Mouse (Mus musculus) small intestine, adult 2 months (tissue): Measurements from ENCODE around the gene Phactr2. TPM values are rescaled to one million over a fixed set of nuclear protein-coding genes. Genes with fewer than 3 reads are reported as not detected.

ENCODE experiments used
- H3K27ac ChIP-seq: fragments of 200-500 bp; 2 replicates; pipeline ENCODE4 v1.5.1; 2012; ENCODE audit warnings: low read depth, low read length, control low read depth, inconsistent platforms; ENCODE audit not compliant: insufficient read depth
- H3K27me3 ChIP-seq: fragments of 200-500 bp; 2 replicates; pipeline ENCODE4 v1.6.1; 2012; ENCODE audit warnings: mild to moderate bottlenecking, moderate library complexity, low read length, inconsistent platforms; ENCODE audit not compliant: control insufficient read depth, insufficient read depth
- H3K36me3 ChIP-seq: fragments of 200-500 bp; 2 replicates; pipeline ENCODE4 v1.6.1; 2012; ENCODE audit warnings: mild to moderate bottlenecking, low read length, control low read depth, inconsistent platforms; ENCODE audit not compliant: control insufficient read depth, insufficient read depth
- H3K4me1 ChIP-seq: fragments of 200-500 bp; 2 replicates; pipeline ENCODE4 v1.6.1; 2012; ENCODE audit warnings: low read length, inconsistent platforms, mixed read lengths; ENCODE audit not compliant: control insufficient read depth, insufficient read depth, insufficient read length
- H3K4me3 ChIP-seq: fragments of 200-500 bp; 2 replicates; pipeline ENCODE4 v1.5.1; 2012; ENCODE audit warnings: low read depth, mild to moderate bottlenecking, control low read depth, inconsistent platforms, low read length, moderate library complexity
- CTCF ChIP-seq: fragments of 200-500 bp; IDR thresholded peaks from 2 replicates; pipeline ENCODE4 v1.5.1; 2012; ENCODE audit warnings: low read depth, mild to moderate bottlenecking, control low read depth, inconsistent platforms, low read length, moderate library complexity, mixed read lengths; ENCODE audit not compliant: insufficient replicate concordance, insufficient read length; ENCODE audit errors: extremely low read depth
- POLR2A ChIP-seq: fragments of 200-500 bp; IDR thresholded peaks from 2 replicates; pipeline ENCODE4 v1.6.1; 2012; ENCODE audit warnings: low read depth, mild to moderate bottlenecking, control low read depth, inconsistent platforms, low read length, moderate library complexity
- WGBS: fragments of 180-500 bp; shearing (Covaris S2); methylation state at CpG from one replicate; pipeline ENCODE4 v1.1.7; 2018; 5-methylcytosine and 5-hydroxymethylcytosine counted together
- polyA plus RNA-seq: library from polyadenylated mRNA; depleted of rRNA; stranded (reverse); fragments of >200 nt; gene quantifications from 2 replicates; pipeline ENCODE4 v1.2.3, GENCODE M21; 2012

Gene Phactr2
- polyA plus RNA-seq, 1 experiment: 4.5 TPM

GRCm38 (mm10) chr10:13433016-13433415 is 41.2 kb downstream of the Phactr2 start:
- Histone ChIP-seq H3K4me1 (0 out of 2 replicates have a peak, but pooled peaks cover 2% of the 10 kb centered on the region), H3K36me3 (no peaks in the 10 kb centered on the region), H3K27ac (no peak overlapping the region), H3K27me3 (no peaks in the 10 kb centered on the region), H3K4me3 (no peak overlapping the region)
- TF ChIP-seq CTCF: no peak
- TF ChIP-seq POLR2A: no peak
- whole genome bisulfite sequencing: 46% methylated on average over 7 of the region's 7 CpGs

- WGBS: 72% methylated on average over 8 of the region's 8 CpGs
- H3K27ac ChIP-seq: no peak overlapping the region
Measured at GRCm38 (mm10) chr10:13431641-13432540, 42.3 kb downstream of the Phactr2 start.

GRCm38 (mm10) chr10:13429766-13430165 is 44.4 kb downstream of the Phactr2 start:
- WGBS: 19% methylated on average over 5 of the region's 5 CpGs
- H3K4me1 ChIP-seq: no peaks in the 10 kb centered on the region
- TF ChIP-seq CTCF: peak; percentile 65; the same call in 1 of the 2 replicates
- TF ChIP-seq POLR2A: no peak
- H3K27ac ChIP-seq: no peak overlapping the region
- no peaks in the 10 kb centered on the region for H3K36me3 ChIP-seq
- H3K4me3 ChIP-seq: no peak overlapping the region
- no peaks in the 10 kb centered on the region for H3K27me3 ChIP-seq

More at GRCm38 (mm10) chr10:13431641-13432540, 42.3 kb downstream of the Phactr2 start:
- H3K27me3 ChIP-seq: no peaks in the 10 kb centered on the region
- no peaks in the 10 kb centered on the region for H3K4me1 ChIP-seq
- no peak overlapping the region for H3K4me3 ChIP-seq
- no peaks in the 10 kb centered on the region for H3K36me3 ChIP-seq
- TF ChIP-seq CTCF: no peak

- Histone ChIP-seq H3K36me3 (no peaks in the 10 kb centered on the region), H3K27ac (no peak overlapping the region), H3K27me3 (no peaks in the 10 kb centered on the region), H3K4me1 (no peaks in the 10 kb centered on the region), H3K4me3 (no peak overlapping the region)
- WGBS: 81% methylated on average over 13 of the region's 13 CpGs
- no peak for TF ChIP-seq CTCF
- no peak for TF ChIP-seq POLR2A
Measured at GRCm38 (mm10) chr10:13429240-13429639, 45.0 kb downstream of the Phactr2 start.

GRCm38 (mm10) chr10:13428536-13428935 is 45.7 kb downstream of the Phactr2 start:
- WGBS: 90% methylated on average over 7 of the region's 7 CpGs
- TF ChIP-seq POLR2A (no peak), CTCF (no peak)

GRCm38 (mm10) chr10:13427599-13427998 is 46.6 kb downstream of the Phactr2 start:
- H3K4me1 ChIP-seq: no peaks in the 10 kb centered on the region
- H3K4me3 ChIP-seq: no peak overlapping the region
- H3K27ac ChIP-seq: no peak overlapping the region
- TF ChIP-seq CTCF (no peak), POLR2A (no peak)
- WGBS: 46% methylated on average over 10 of the region's 10 CpGs
- H3K36me3 ChIP-seq: no peaks in the 10 kb centered on the region
- H3K27me3 ChIP-seq: no peaks in the 10 kb centered on the region

More at GRCm38 (mm10) chr10:13428536-13428935, 45.7 kb downstream of the Phactr2 start:
- Histone ChIP-seq H3K36me3 (no peaks in the 10 kb centered on the region), H3K4me3 (no peak overlapping the region), H3K27me3 (no peaks in the 10 kb centered on the region), H3K4me1 (no peaks in the 10 kb centered on the region), H3K27ac (no peak overlapping the region)

- Histone ChIP-seq H3K27ac (no peak overlapping the region), H3K4me3 (no peak overlapping the region), H3K36me3 (no peaks in the 10 kb centered on the region), H3K27me3 (no peaks in the 10 kb centered on the region), H3K4me1 (no peaks in the 10 kb centered on the region)
- TF ChIP-seq POLR2A: no peak
- no peak for TF ChIP-seq CTCF
- WGBS: 86% methylated on average over 9 of the region's 9 CpGs
Measured at GRCm38 (mm10) chr10:13425198-13425597, 49.0 kb downstream of the Phactr2 start.
